Mouse (Mus musculus) liver, embryonic 11.5 days (tissue): Measurements from ENCODE around the gene Ascc2. TPM values are rescaled to one million over a fixed set of nuclear protein-coding genes. Genes with fewer than 3 reads are reported as not detected.

Experiments
- ATAC-seq: fragments of 200-750 bp; cut with Nextera tagmentation; replicated peaks from 2 replicates; pipeline ENCODE4 v1.8.0; 2017; ENCODE audit warnings: moderate number of reproducible peaks, mild to moderate bottlenecking, moderate TSS enrichment, moderate library complexity; ENCODE audit not compliant: low FRiP score
- DNase-seq: peaks from one replicate; pipeline ENCODE4 v3.0.0-alpha.2; 2017; ENCODE audit warnings: low spot score
- H3K27ac ChIP-seq: fragments of 300-500 bp; sonication (generic); 2 replicates; pipeline ENCODE4 v1.5.1; 2014; ENCODE audit warnings: mild to moderate bottlenecking, low read depth, low read length, control low read depth
- H3K27me3 ChIP-seq: fragments of 300-500 bp; sonication (generic); replicated peaks from 2 replicates; pipeline ENCODE4 v1.6.1; 2014; ENCODE audit warnings: low read length, mixed read lengths; ENCODE audit not compliant: control insufficient read depth, insufficient read depth
- H3K36me3 ChIP-seq: fragments of 300-500 bp; sonication (generic); 2 replicates; pipeline ENCODE4 v1.6.1; 2014; ENCODE audit warnings: mild to moderate bottlenecking, low read length, moderate library complexity, mixed read lengths; ENCODE audit not compliant: control insufficient read depth, insufficient read depth
- H3K4me1 ChIP-seq: fragments of 300-500 bp; sonication (generic); replicated peaks from 2 replicates; pipeline ENCODE4 v1.6.1; 2014; ENCODE audit warnings: low read length, mixed read lengths; ENCODE audit not compliant: control insufficient read depth, insufficient read depth
- H3K4me2 ChIP-seq: fragments of 300-500 bp; sonication (generic); 2 replicates; pipeline ENCODE4 v1.6.1; 2014; ENCODE audit warnings: mild to moderate bottlenecking, control low read depth, moderate library complexity
- H3K4me3 ChIP-seq: fragments of 300-500 bp; sonication (generic); 2 replicates; pipeline ENCODE4 v1.5.1; 2014; ENCODE audit warnings: low read depth, low read length, control low read depth
- H3K9ac ChIP-seq: fragments of 300-500 bp; sonication (generic); 2 replicates; pipeline ENCODE4 v1.6.1; 2014; ENCODE audit warnings: low read depth, low read length, control low read depth
- H3K9me3 ChIP-seq: fragments of 300-500 bp; sonication (generic); 2 replicates; pipeline ENCODE4 v1.6.1; 2016; ENCODE audit warnings: low read length, inconsistent platforms, mixed read lengths; ENCODE audit not compliant: control insufficient read depth
- WGBS: fragments of 180-500 bp; shearing (Covaris S2); extraction: QIAGEN DNeasy Blood & Tissue Kit; methylation state at CpG from one replicate; pipeline ENCODE4 v1.1.7; 2014; 5-methylcytosine and 5-hydroxymethylcytosine counted together
- polyA plus RNA-seq: library from polyadenylated mRNA; unstranded; fragments of >200 nt; fragmentation: Nextera tagmentation; extraction: Ambion mirVana; gene quantifications from 2 replicates; pipeline ENCODE4 v1.2.1, GENCODE M21; 2014

Gene Ascc2
- polyA plus RNA-seq, result 41.4 and 43.0 TPM in 2 replicates

DNA sequence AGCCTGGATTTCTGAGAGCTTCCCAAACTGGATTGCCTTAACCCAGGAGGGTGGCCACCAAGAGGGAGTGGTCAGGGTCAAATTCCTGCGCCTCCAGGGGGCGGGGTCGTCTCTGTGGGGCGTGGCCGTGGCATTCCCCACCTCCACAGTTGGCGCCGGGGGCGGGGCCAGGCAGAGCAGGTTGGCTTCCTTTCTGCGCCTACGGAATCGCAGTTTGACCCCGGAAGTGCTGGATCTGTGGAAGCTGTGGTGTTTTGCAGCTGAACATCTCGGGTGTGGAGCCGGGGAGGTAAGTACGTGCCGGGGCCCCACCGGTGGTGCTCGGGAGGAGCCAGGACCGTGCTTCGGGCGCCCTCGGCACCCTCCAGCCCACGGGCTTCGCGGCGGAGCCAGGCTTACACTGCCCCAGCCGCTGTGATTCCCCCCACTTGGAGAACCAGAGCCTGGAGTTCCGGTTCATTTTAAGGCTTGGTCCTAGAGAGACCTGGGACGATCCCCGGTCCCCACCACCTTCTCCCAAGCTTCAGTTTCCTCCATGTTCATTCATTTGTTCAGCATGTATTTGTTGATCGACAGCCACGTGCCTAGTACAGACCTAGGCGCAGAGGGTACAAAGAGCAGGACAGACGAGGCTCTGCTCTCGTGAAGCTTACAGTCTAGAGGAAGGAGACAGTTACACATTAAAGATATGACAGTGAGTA lies at the start of gene Ascc2:
Gene Ascc2, plus strand, starts transcription at position 214 of the 701 bp plus-strand sequence.
- DNase-seq (peak; percentile 98), ATAC-seq (peak; percentile 90)
- H3K36me3 ChIP-seq, result peaks cover 10% of the 10 kb centered on the region; the same call in 1 of the 2 replicates
- peak within 1 kb of the TSS; percentile 75 for H3K4me2 ChIP-seq
- peaks cover 16% of the 10 kb centered on the region for H3K4me1 ChIP-seq
- H3K9ac ChIP-seq, result peak within 1 kb of the TSS; percentile 73
- H3K4me3 ChIP-seq, result peak within 1 kb of the TSS; percentile 86
- H3K27ac ChIP-seq, result peak within 1 kb of the TSS; percentile 59
- under 1% methylated on average over 35 of the region's 35 CpGs for WGBS
- H3K9me3 ChIP-seq, result no peaks in the 10 kb centered on the region
- no peaks in the 10 kb centered on the region for H3K27me3 ChIP-seq

- Histone ChIP-seq H3K4me3 (no peak overlapping the region), H3K27ac (no peak overlapping the region), H3K4me1 (peaks cover 12% of the 10 kb centered on the region; the same call in 1 of the 2 replicates), H3K9me3 (no peaks in the 10 kb centered on the region), H3K36me3 (no peaks in the 10 kb centered on the region), H3K4me2 (peak overlapping the region; percentile 25), H3K9ac (no peak overlapping the region), H3K27me3 (no peaks in the 10 kb centered on the region)
- DNase-seq (no peak), ATAC-seq (no peak)
- 84% methylated on average over 4 of the region's 4 CpGs for WGBS
Observed at GRCm38 (mm10) chr11:4591811-4592210, 45.7 kb upstream of the Ascc2 start.

DNA sequence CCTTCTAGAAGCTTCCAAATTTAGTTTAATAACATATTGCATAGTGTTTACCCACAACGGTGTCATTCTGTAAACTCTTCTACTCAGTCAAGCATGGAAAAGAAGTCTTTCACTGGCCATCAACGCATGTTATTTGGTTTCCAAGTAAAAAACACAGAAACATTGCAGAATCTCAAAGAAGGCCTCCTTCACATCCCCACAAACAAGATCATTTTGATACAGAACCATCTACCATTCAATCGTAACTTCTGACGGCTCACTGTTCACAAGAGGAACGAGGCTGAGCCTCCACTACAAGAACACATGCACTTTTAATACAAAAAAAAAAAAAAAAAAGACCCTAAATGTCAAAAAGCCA lies 44.1 kb upstream of the Ascc2 start:
- Histone ChIP-seq H3K36me3 (no peaks in the 10 kb centered on the region), H3K4me1 (peaks cover 12% of the 10 kb centered on the region; the same call in 1 of the 2 replicates), H3K9ac (peak overlapping the region; percentile 94), H3K27ac (no peak overlapping the region), H3K27me3 (no peaks in the 10 kb centered on the region), H3K4me2 (peak overlapping the region; percentile 59), H3K4me3 (peak overlapping the region; percentile 89), H3K9me3 (no peaks in the 10 kb centered on the region)
- ATAC-seq (no peak), DNase-seq (no peak)
- WGBS, result 30% methylated on average over 5 of the region's 5 CpGs

- Histone ChIP-seq H3K4me1 (peaks cover 12% of the 10 kb centered on the region; the same call in 1 of the 2 replicates), H3K27me3 (no peaks in the 10 kb centered on the region), H3K4me3 (peak overlapping the region; percentile 89), H3K36me3 (no peaks in the 10 kb centered on the region), H3K4me2 (peak overlapping the region; percentile 59), H3K9me3 (no peaks in the 10 kb centered on the region), H3K27ac (peak overlapping the region; percentile 76), H3K9ac (peak overlapping the region; percentile 94)
- ATAC-seq (peak; percentile 82), DNase-seq (peak; percentile 73)
- under 1% methylated on average over 33 of the region's 45 CpGs for WGBS
Observed at GRCm38 (mm10) chr11:4593849-4594607, 43.5 kb upstream of the Ascc2 start.

GRCm38 (mm10) chr11:4594608-4595500 lies 42.7 kb upstream of the Ascc2 start, which contains the start of gene Mtmr3:
Gene Mtmr3 (minus strand): TSS chr11:4594863.
- Histone ChIP-seq H3K4me1 (peaks cover 12% of the 10 kb centered on the region; the same call in 1 of the 2 replicates), H3K27ac (peak within 1 kb of the TSS; percentile 76), H3K36me3 (no peaks in the 10 kb centered on the region), H3K4me2 (peak within 1 kb of the TSS; percentile 59), H3K9ac (peak within 1 kb of the TSS; percentile 94), H3K4me3 (peak within 1 kb of the TSS; percentile 89), H3K9me3 (no peaks in the 10 kb centered on the region), H3K27me3 (no peaks in the 10 kb centered on the region)
- ATAC-seq (peak; percentile 92), DNase-seq (peak; percentile 95)
- 4% methylated on average over 51 of the region's 53 CpGs for WGBS

GRCm38 (mm10) chr11:4598411-4598810 lies 39.1 kb upstream of the Ascc2 start:
- H3K9ac ChIP-seq, result no peak overlapping the region
- H3K4me3 ChIP-seq, result no peak overlapping the region
- H3K27me3 ChIP-seq, result no peaks in the 10 kb centered on the region
- ATAC-seq, result no peak
- no peak overlapping the region for H3K27ac ChIP-seq
- no peak for DNase-seq
- WGBS, result 82% methylated on average over 2 of the region's 2 CpGs
- no peaks in the 10 kb centered on the region for H3K9me3 ChIP-seq
- no peak overlapping the region for H3K4me2 ChIP-seq
- H3K36me3 ChIP-seq, result no peaks in the 10 kb centered on the region
- H3K4me1 ChIP-seq, result peaks cover 3% of the 10 kb centered on the region; the same call in 1 of the 2 replicates

GRCm38 (mm10) chr11:4599916-4600315 lies 37.6 kb upstream of the Ascc2 start:
- no peak overlapping the region for H3K27ac ChIP-seq
- DNase-seq, result no peak
- H3K27me3 ChIP-seq, result no peaks in the 10 kb centered on the region
- no peaks in the 10 kb centered on the region for H3K9me3 ChIP-seq
- no peak for ATAC-seq
- no peaks in the 10 kb centered on the region for H3K36me3 ChIP-seq
- H3K9ac ChIP-seq, result no peak overlapping the region
- H3K4me2 ChIP-seq, result no peak overlapping the region
- H3K4me3 ChIP-seq, result no peak overlapping the region
- H3K4me1 ChIP-seq, result peaks cover 3% of the 10 kb centered on the region; the same call in 1 of the 2 replicates
- 83% methylated on average over 3 of the region's 3 CpGs for WGBS

GRCm38 (mm10) chr11:4601890-4602289 lies 35.7 kb upstream of the Ascc2 start:
- ATAC-seq, result no peak
- 80% methylated on average over 5 of the region's 5 CpGs for WGBS
- H3K4me1 ChIP-seq, result peaks cover 3% of the 10 kb centered on the region; the same call in 1 of the 2 replicates

More at GRCm38 (mm10) chr11:4601890-4602289, 35.7 kb upstream of the Ascc2 start:
- H3K4me3 ChIP-seq, result no peak overlapping the region
- H3K9me3 ChIP-seq, result no peaks in the 10 kb centered on the region
- no peak for DNase-seq
- H3K27me3 ChIP-seq, result no peaks in the 10 kb centered on the region
- H3K9ac ChIP-seq, result no peak overlapping the region
- H3K4me2 ChIP-seq, result no peak overlapping the region
- H3K36me3 ChIP-seq, result no peaks in the 10 kb centered on the region
- no peak overlapping the region for H3K27ac ChIP-seq
